Mouse (Mus musculus): ENCODE data around the gene Large2. TPM values are rescaled to one million over a fixed set of nuclear protein-coding genes. Genes with fewer than 3 reads are reported as not detected.
"Not testable (repeated sequence)": the region's sequence is repeated elsewhere in the genome, so short reads cannot be mapped to it uniquely, and the experiment has no call there.

Gene Large2
- polyA plus RNA-seq, 1 experiment from 2014 or later, result 2.0 TPM

GRCm38 (mm10) chr2:92402591-92403326 lies 28.1 kb upstream of the Large2 start:
- H3K9ac ChIP-seq, result no peak overlapping the region
- H3K27ac ChIP-seq, result no peak overlapping the region
- H3K36me3 ChIP-seq, result peaks cover 40% of the 10 kb centered on the region
- WGBS (ENCODE audit: insufficient replicate concordance), result 70% methylated on average over 4 of the region's 4 CpGs
- no peaks in the 10 kb centered on the region for H3K9me3 ChIP-seq (replicated peaks)
- H3K4me2 ChIP-seq, result no peak overlapping the region
- H3K4me3 ChIP-seq, result no peak overlapping the region
- no peak for ATAC-seq
- H3K4me1 ChIP-seq, result peaks cover 9% of the 10 kb centered on the region
- H3K27me3 ChIP-seq (replicated peaks), result peaks cover 38% of the 10 kb centered on the region

- no peaks in the 10 kb centered on the region for H3K9me3 ChIP-seq (replicated peaks)
- peaks cover 9% of the 10 kb centered on the region for H3K4me1 ChIP-seq
- H3K9ac ChIP-seq, result peak within 1 kb of the TSS; percentile 43; the same call in 1 of the 2 replicates
- 4% methylated on average over 34 of the region's 59 CpGs for WGBS (ENCODE audit: insufficient replicate concordance)
- peak within 1 kb of the TSS; percentile 60 for H3K4me3 ChIP-seq
- H3K36me3 ChIP-seq, result peaks cover 26% of the 10 kb centered on the region
- H3K27ac ChIP-seq, result no peak within 1 kb of the TSS
- H3K4me2 ChIP-seq, result peak within 1 kb of the TSS; percentile 69
- peak; percentile 56 for ATAC-seq
- H3K27me3 ChIP-seq (replicated peaks), result peaks cover 55% of the 10 kb centered on the region
Measured at GRCm38 (mm10) chr2:92401091-92401561, 26.5 kb upstream of the Large2 start, which contains the start of gene Mapk8ip1. Gene Mapk8ip1 (minus strand): TSS chr2:92401263.

- ATAC-seq, result no peak
- H3K36me3 ChIP-seq, result peaks cover 22% of the 10 kb centered on the region
- H3K4me1 ChIP-seq, result peaks cover 9% of the 10 kb centered on the region
- no peak overlapping the region for H3K27ac ChIP-seq
- WGBS (ENCODE audit: insufficient replicate concordance), result 6% methylated on average over 22 of the region's 22 CpGs
- H3K27me3 ChIP-seq (replicated peaks), result peaks cover 59% of the 10 kb centered on the region
- H3K4me2 ChIP-seq, result peak overlapping the region; percentile 69
- no peaks in the 10 kb centered on the region for H3K9me3 ChIP-seq (replicated peaks)
- peak overlapping the region; percentile 60 for H3K4me3 ChIP-seq
- peak overlapping the region; percentile 43; the same call in 1 of the 2 replicates for H3K9ac ChIP-seq
Measured at GRCm38 (mm10) chr2:92400682-92401081, 26.0 kb upstream of the Large2 start.

- H3K9me3 ChIP-seq (replicated peaks); H3K4me1 ChIP-seq; H3K4me2 ChIP-seq; H3K9ac ChIP-seq; ATAC-seq; H3K27ac ChIP-seq; H3K4me3 ChIP-seq: not testable (repeated sequence)
- Histone ChIP-seq H3K27me3 (replicated peaks) (peaks cover 67% of the 10 kb centered on the region), H3K36me3 (peaks cover 14% of the 10 kb centered on the region)
- 51% methylated on average over 3 of the region's 4 CpGs for WGBS (ENCODE audit: insufficient replicate concordance)
Measured at GRCm38 (mm10) chr2:92399877-92400276, 25.2 kb upstream of the Large2 start.

- Histone ChIP-seq H3K4me2 (no peak overlapping the region), H3K9ac (no peak overlapping the region), H3K9me3 (replicated peaks) (no peaks in the 10 kb centered on the region), H3K36me3 (no peaks in the 10 kb centered on the region), H3K27me3 (replicated peaks) (peaks cover 90% of the 10 kb centered on the region), H3K4me3 (no peak overlapping the region), H3K4me1 (peaks cover 9% of the 10 kb centered on the region), H3K27ac (no peak overlapping the region)
- no peak for ATAC-seq
- 44% methylated on average over 1 of the region's 1 CpGs for whole genome bisulfite sequencing (ENCODE audit: insufficient replicate concordance)
Measured at GRCm38 (mm10) chr2:92397436-92397835, 22.8 kb upstream of the Large2 start.

GRCm38 (mm10) chr2:92395535-92395934 lies 20.9 kb upstream of the Large2 start:
- Histone ChIP-seq H3K27ac (no peak overlapping the region), H3K9me3 (replicated peaks) (no peaks in the 10 kb centered on the region), H3K36me3 (no peaks in the 10 kb centered on the region), H3K4me3 (no peak overlapping the region), H3K9ac (no peak overlapping the region), H3K4me2 (no peak overlapping the region), H3K4me1 (peaks cover 12% of the 10 kb centered on the region), H3K27me3 (replicated peaks) (peaks cover 90% of the 10 kb centered on the region)
- 63% methylated on average over 3 of the region's 3 CpGs for WGBS (ENCODE audit: insufficient replicate concordance)
- no peak for ATAC-seq

GRCm38 (mm10) chr2:92392318-92393264 lies 17.9 kb upstream of the Large2 start:
- Histone ChIP-seq H3K36me3 (no peaks in the 10 kb centered on the region), H3K4me2 (peak overlapping the region; percentile 46), H3K4me3 (peak overlapping the region; percentile 34), H3K9ac (no peak overlapping the region; the same call in none of the 2 replicates), H3K27me3 (replicated peaks) (peaks cover 100% of the 10 kb centered on the region), H3K27ac (no peak overlapping the region), H3K9me3 (replicated peaks) (no peaks in the 10 kb centered on the region), H3K4me1 (peaks cover 35% of the 10 kb centered on the region)
- ATAC-seq, result no peak
- WGBS (ENCODE audit: insufficient replicate concordance), result 4% methylated on average over 26 of the region's 26 CpGs

- ATAC-seq, result no peak
- Histone ChIP-seq H3K27me3 (replicated peaks) (peaks cover 100% of the 10 kb centered on the region), H3K4me2 (peak overlapping the region; percentile 46), H3K4me3 (peak overlapping the region; percentile 34), H3K9ac (no peak overlapping the region; the same call in 1 of the 2 replicates), H3K27ac (no peak overlapping the region), H3K9me3 (replicated peaks) (no peaks in the 10 kb centered on the region), H3K4me1 (peaks cover 35% of the 10 kb centered on the region), H3K36me3 (no peaks in the 10 kb centered on the region)
- WGBS (ENCODE audit: insufficient replicate concordance), result 31% methylated on average over 11 of the region's 11 CpGs
Measured at GRCm38 (mm10) chr2:92391703-92392317, 17.1 kb upstream of the Large2 start.

GRCm38 (mm10) chr2:92391116-92391515 lies 16.4 kb upstream of the Large2 start:
- WGBS (ENCODE audit: insufficient replicate concordance), result 65% methylated on average over 8 of the region's 8 CpGs
- Histone ChIP-seq H3K4me3 (no peak overlapping the region), H3K36me3 (no peaks in the 10 kb centered on the region), H3K27me3 (replicated peaks) (peaks cover 100% of the 10 kb centered on the region), H3K27ac (no peak overlapping the region), H3K4me1 (peaks cover 35% of the 10 kb centered on the region), H3K4me2 (no peak overlapping the region), H3K9ac (no peak overlapping the region), H3K9me3 (replicated peaks) (no peaks in the 10 kb centered on the region)
- ATAC-seq, result no peak

GRCm38 (mm10) chr2:92390206-92390930 lies 15.7 kb upstream of the Large2 start:
- 49% methylated on average over 6 of the region's 6 CpGs for WGBS (ENCODE audit: insufficient replicate concordance)
- Histone ChIP-seq H3K4me3 (no peak overlapping the region), H3K9ac (no peak overlapping the region), H3K27me3 (replicated peaks) (peaks cover 100% of the 10 kb centered on the region), H3K36me3 (no peaks in the 10 kb centered on the region), H3K4me1 (peaks cover 35% of the 10 kb centered on the region), H3K27ac (no peak overlapping the region), H3K4me2 (no peak overlapping the region), H3K9me3 (replicated peaks) (no peaks in the 10 kb centered on the region)
- ATAC-seq, result no peak

- H3K27me3 ChIP-seq (replicated peaks), result peaks cover 94% of the 10 kb centered on the region
Measured at GRCm38 (mm10) chr2:92389645-92390044, 15.0 kb upstream of the Large2 start.

More at GRCm38 (mm10) chr2:92389645-92390044, 15.0 kb upstream of the Large2 start:
- H3K36me3 ChIP-seq, result no peaks in the 10 kb centered on the region
- H3K9ac ChIP-seq, result no peak overlapping the region
- H3K9me3 ChIP-seq (replicated peaks), result no peaks in the 10 kb centered on the region
- WGBS (ENCODE audit: insufficient replicate concordance), result 13% methylated on average over 10 of the region's 10 CpGs
- no peak for ATAC-seq
- peak overlapping the region; percentile 60 for H3K4me2 ChIP-seq
- H3K27ac ChIP-seq, result no peak overlapping the region
- peaks cover 35% of the 10 kb centered on the region for H3K4me1 ChIP-seq
- H3K4me3 ChIP-seq, result peak overlapping the region; percentile 49
